Mouse (Mus musculus) adrenal gland (tissue): ENCODE results near the gene Krt6b.
"Not testable (repeated sequence)": the region's sequence is repeated elsewhere in the genome, so short reads cannot be mapped to it uniquely, and the experiment has no call there.

Source experiments
- intact Hi-C: fragments of 180-260 bp; cut with DNase I; formaldehyde crosslinking; loops from one replicate; pipeline ENCODE4 v1.15.1; 2025
- long read RNA-seq, 2 experiments: library from polyadenylated mRNA; unstranded; transcript quantifications; one replicate each; pipeline ENCODE4 v2.0.0; 2020; ENCODE audit warnings: borderline replicate concordance in 1 of 2; ENCODE audit not compliant: insufficient replicate concordance in 1 of 2

The Krt6b gene
- long read RNA-seq, experiment 1: 0 reads
- long read RNA-seq, experiment 2: 0 reads

GRCm38 (mm10) chr15:101680187-101680586, at the start of gene Krt6b:
Gene Krt6b, minus strand, starts transcription at chr15:101680287.
- intact Hi-C loops: no loop called here

GRCm38 (mm10) chr15:101724686-101725085, 44.6 kb upstream of the Krt6b start:
- intact Hi-C loops: no loop called here

GRCm38 (mm10) chr15:101715831-101716230, 35.7 kb upstream of the Krt6b start:
- intact Hi-C loops: no loop called here

GRCm38 (mm10) chr15:101714356-101714755, 34.3 kb upstream of the Krt6b start:
- intact Hi-C loops: no loop called here

GRCm38 (mm10) chr15:101713731-101714130, 33.6 kb upstream of the Krt6b start:
- intact Hi-C loops: no loop called here

GRCm38 (mm10) chr15:101712720-101713119, 32.6 kb upstream of the Krt6b start, which contains the start of gene Krt5:
Gene Krt5, minus strand, starts transcription at chr15:101712898.
- intact Hi-C loops: no loop called here

- intact Hi-C loops: no loop called here
Measured at GRCm38 (mm10) chr15:101708683-101709082, 28.6 kb upstream of the Krt6b start.

- intact Hi-C loops: no loop called here
Measured at GRCm38 (mm10) chr15:101707454-101707853, 27.4 kb upstream of the Krt6b start.

- intact Hi-C loops: no loop called here
Measured at GRCm38 (mm10) chr15:101704066-101704465, 24.0 kb upstream of the Krt6b start.

- intact Hi-C loops: no loop called here
Measured at GRCm38 (mm10) chr15:101702380-101702779, 22.3 kb upstream of the Krt6b start.

GRCm38 (mm10) chr15:101699866-101700265, 19.8 kb upstream of the Krt6b start:
- intact Hi-C loops: no loop called here

GRCm38 (mm10) chr15:101699192-101699591, 19.1 kb upstream of the Krt6b start:
- intact Hi-C loops: no loop called here

GRCm38 (mm10) chr15:101697326-101698188, 17.5 kb upstream of the Krt6b start:
- intact Hi-C loops: no loop called here

GRCm38 (mm10) chr15:101694207-101694606, 14.1 kb upstream of the Krt6b start, which contains the start of gene Krt6a:
Gene Krt6a, minus strand, starts transcription at chr15:101694307.
- intact Hi-C loops: no loop called here

- intact Hi-C loops: not testable (repeated sequence)
Measured at GRCm38 (mm10) chr15:101690460-101690859, 10.4 kb upstream of the Krt6b start.

- intact Hi-C loops: no loop called here
Measured at GRCm38 (mm10) chr15:101688161-101688560, 8.1 kb upstream of the Krt6b start.

GRCm38 (mm10) chr15:101675978-101676377, 4.1 kb downstream of the Krt6b start:
- intact Hi-C loops: no loop called here

- intact Hi-C loops: no loop called here
Measured at GRCm38 (mm10) chr15:101652736-101653265, 27.3 kb downstream of the Krt6b start.

GRCm38 (mm10) chr15:101647280-101647679, 32.8 kb downstream of the Krt6b start, which contains the start of gene Gm5478:
Gene Gm5478, minus strand, starts transcription at chr15:101647380.
- intact Hi-C loops: no loop called here

- intact Hi-C loops: no loop called here
Measured at GRCm38 (mm10) chr15:101627884-101628283, 52.2 kb downstream of the Krt6b start, which contains the start of gene Gm5414. Gene Gm5414, minus strand, starts transcription at chr15:101628188.
